Mouse (Mus musculus) spleen, embryonic (tissue): ENCODE measurements around the gene Suclg1.

Experiments
- CTCF ChIA-PET: fragments of 350-600 bp; sonication (Branson Sonifier 250); formaldehyde crosslinking; loops from one replicate; lab custom pipeline; 2022; lab: Charles Lee

Suclg1 gene

DNA sequence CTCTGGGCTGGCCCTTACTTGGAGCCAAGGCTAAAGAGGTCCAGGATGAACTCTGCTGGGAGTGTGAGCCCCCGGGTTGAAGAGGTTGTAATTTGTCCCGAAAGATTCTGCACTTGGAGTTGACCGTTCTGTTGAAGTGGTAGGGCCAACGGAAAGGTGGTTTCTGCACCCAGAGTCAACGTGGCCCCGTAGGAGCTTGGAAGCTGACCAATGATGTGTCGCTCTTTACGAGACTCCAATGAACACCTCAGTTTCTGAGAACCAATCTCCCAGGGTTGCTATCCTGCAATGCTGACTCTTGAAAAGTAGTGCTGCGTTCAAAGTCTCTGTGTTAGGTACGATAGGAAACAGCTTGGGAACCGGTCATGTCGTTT is 854 bp downstream of the Suclg1 start:
- CTCF ChIA-PET: interaction anchor here (0.7 kb wide), 1 partner anchor 1284 kb away, joined by 10 read pairs; no protein-coding TSS in a partner anchor

DNA sequence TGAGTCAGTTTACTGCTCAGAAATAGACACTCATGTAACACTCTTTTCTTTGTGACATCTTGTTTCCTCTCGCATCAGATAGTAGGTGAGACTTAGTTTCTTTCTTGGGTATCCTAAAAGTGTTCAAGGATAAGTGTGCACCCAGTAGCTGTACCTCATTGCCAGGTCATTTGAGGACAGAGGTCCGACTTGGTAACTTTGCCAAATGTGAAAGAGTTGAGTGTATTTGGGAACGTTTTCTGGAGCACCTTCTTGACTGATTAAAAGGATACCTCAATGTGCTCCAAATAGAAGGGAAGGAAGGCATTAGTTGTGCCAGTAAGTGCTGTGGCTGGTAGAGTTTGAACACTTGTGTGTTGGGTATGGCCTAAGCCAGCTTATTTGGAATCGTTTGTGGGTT is 1.7 kb downstream of the Suclg1 start:
- CTCF ChIA-PET: no interaction called here

DNA sequence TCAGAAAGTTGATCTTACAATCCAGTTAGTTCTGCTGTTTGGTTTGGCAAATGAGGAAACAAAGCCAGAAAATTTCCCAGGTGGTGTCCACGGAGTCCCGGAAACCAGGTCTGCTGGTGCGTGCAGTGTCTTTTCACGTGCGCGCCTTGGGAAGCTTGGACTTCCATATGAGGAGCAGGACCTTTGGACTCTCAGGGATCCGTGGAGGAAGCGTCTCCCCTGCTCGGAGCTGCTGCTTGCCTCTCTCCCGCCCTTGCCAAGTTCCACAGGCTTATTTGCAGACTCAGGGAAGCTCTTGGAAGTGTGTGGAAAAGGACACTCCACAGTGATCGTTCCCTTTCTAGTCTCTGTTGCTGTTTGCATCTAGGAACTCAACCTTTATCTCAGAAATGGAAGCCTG is 3.2 kb downstream of the Suclg1 start:
- CTCF ChIA-PET: interaction anchor here (0.7 kb wide), 1 partner anchor 208 kb away, joined by 3 read pairs; no protein-coding TSS in a partner anchor

GRCm38 (mm10) chr6:73252396-73252795 is 4.2 kb downstream of the Suclg1 start:
- CTCF ChIA-PET: no interaction called here

- CTCF ChIA-PET: no interaction called here
Observed at GRCm38 (mm10) chr6:73253006-73253405, 4.8 kb downstream of the Suclg1 start.

GRCm38 (mm10) chr6:73253584-73253983 is 5.4 kb downstream of the Suclg1 start:
- CTCF ChIA-PET: no interaction called here

DNA sequence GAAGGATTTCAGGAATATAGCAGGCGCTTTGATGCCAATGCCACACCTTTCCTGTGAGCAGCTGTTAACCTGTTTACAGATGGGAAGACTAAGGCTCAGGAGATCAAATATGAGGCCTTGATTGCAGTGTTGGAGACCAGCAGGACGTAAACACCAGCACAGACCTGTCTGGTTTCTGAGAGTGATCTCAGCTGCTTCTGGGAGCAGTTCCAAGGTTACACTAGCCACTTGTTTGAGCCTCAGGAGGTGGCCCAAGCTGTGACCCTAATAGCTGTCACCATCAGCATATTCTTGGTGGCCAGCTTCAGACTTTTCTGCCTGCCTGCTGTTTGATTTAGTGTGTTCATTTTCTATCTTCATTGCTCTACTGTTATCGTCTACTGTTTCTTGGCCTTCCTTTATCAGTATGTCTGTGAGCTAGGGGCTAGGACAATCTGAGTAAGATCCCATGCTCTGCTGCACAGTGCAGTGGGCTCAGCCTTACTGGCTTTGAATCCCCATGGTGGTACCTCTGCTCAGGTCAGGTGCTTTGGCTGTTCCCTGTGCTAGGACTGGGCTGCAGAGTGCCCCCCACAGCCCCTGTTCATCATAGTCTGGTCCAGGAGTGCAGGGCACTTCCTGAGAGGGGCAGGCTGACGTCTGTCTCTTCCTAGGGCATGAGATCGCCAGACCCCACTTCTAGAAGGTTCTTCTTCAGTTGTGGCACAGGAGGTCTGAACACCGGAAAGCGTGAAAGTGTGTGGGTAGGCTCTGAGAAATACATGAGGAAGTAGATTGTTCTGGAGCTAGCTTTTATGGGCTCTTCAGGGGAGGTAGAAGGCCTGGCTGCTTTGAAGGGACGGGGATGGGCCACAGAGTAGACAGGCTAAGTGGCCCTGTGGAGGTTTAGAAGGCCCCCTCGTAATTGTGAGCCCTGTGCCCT is 6.4 kb downstream of the Suclg1 start:
- CTCF ChIA-PET: interaction anchor here (1.0 kb wide), 1 partner anchor 16 kb away, joined by 3 read pairs; no protein-coding TSS in a partner anchor

DNA sequence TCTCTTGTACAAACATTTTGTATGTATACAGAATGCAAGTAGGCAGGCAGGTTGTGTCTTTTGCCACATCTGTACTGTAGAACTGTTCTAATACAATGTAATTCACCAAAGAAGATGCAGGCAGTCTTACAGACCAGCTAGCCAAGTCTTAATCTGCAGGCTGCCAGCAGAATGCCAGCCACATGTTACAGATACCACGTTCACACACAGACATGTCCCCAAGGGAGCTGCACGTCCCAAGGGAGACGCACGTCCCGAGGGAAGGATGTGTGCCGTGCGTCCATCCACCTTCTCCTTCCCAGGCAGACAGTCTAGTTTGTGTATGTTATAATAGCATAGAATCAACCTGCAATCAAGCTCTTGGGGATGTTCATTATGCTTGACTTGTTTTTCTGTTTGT is 8.9 kb downstream of the Suclg1 start:
- CTCF ChIA-PET: no interaction called here

- CTCF ChIA-PET: no interaction called here
Observed at GRCm38 (mm10) chr6:73260110-73260509, 11.9 kb downstream of the Suclg1 start.

- CTCF ChIA-PET: interaction anchor here (0.7 kb wide), 1 partner anchor 17 kb away, joined by 3 read pairs; no protein-coding TSS in a partner anchor
Observed at GRCm38 (mm10) chr6:73264801-73265200, 16.6 kb downstream of the Suclg1 start.

GRCm38 (mm10) chr6:73267738-73268311 is 19.6 kb downstream of the Suclg1 start:
- CTCF ChIA-PET: no interaction called here

- CTCF ChIA-PET: no interaction called here
Observed at GRCm38 (mm10) chr6:73269374-73269773, 21.2 kb downstream of the Suclg1 start.

- CTCF ChIA-PET: interaction anchor here (1.0 kb wide), 1 partner anchor 16 kb away, joined by 3 read pairs; no protein-coding TSS in a partner anchor
Observed at GRCm38 (mm10) chr6:73271546-73272091, 23.4 kb downstream of the Suclg1 start.

DNA sequence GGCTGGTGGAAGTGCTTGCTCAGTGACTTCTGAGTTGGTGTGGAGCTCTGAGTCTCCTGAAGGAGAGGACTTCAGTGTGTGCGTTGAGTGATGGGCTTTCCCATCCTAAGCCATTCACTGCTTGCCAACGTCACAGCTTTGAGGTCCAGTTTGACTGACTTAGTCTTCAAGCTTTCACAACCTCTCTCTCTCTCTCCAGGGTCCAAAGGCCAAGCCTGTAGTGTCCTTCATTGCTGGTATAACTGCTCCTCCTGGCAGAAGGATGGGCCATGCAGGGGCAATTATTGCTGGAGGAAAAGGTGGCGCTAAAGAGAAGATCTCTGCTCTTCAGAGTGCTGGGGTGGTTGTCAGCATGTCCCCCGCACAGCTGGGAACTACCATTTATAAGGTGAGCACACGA is 26.8 kb downstream of the Suclg1 start:
- CTCF ChIA-PET: no interaction called here

GRCm38 (mm10) chr6:73279681-73280080 is 31.5 kb downstream of the Suclg1 start:
- CTCF ChIA-PET: interaction anchor here (0.6 kb wide), 1 partner anchor 92 kb away, joined by 4 read pairs; no protein-coding TSS in a partner anchor

DNA sequence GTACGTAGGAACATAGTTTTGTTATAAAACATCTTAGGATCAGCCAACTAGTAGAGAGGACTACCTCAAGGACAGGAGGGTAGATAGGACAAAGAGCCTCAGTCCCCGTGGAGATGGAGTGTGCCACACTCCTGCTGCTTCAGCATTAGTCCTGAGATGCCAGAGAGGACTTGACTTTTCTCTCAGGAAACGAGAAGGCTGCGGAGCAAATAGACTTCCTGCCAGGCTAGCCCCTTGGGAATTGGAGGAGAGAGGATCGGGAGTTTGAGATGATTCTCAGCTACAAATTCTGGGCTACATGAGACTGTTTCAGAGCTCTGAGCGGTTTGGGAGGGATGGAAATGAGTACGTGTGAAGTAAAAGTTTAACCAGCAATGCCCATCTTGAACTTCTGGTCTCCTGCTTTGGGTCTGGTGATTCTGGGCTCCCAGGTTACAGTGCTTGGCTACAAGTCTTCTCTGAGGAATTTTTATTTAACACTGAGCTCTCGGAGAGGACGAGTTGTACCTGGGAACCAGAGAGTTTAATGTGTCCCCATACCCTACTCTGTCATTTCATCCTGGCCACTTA is 32.4 kb downstream of the Suclg1 start:
- CTCF ChIA-PET: no interaction called here

DNA sequence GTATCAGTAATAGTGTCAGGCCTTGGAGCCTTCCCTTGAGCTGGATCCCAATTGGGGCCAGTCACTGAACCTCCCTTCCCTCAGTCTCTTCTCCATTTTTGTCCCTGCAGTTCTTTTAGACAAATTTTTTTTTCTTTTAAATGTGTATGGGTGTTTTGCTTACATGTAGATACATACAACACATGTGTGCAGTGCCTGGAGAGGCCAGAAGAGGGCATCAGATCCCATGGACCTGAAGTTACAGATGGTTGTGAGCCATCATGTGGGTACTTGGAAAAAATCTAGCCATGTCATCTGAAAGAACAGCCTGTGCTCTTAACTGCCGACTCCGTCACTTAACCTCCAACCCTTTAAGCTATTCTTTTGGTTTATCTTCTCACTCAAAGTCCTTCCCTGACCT is 38.1 kb downstream of the Suclg1 start:
- CTCF ChIA-PET: no interaction called here

- CTCF ChIA-PET: no interaction called here
Observed at GRCm38 (mm10) chr6:73306837-73307236, 58.7 kb downstream of the Suclg1 start.

DNA sequence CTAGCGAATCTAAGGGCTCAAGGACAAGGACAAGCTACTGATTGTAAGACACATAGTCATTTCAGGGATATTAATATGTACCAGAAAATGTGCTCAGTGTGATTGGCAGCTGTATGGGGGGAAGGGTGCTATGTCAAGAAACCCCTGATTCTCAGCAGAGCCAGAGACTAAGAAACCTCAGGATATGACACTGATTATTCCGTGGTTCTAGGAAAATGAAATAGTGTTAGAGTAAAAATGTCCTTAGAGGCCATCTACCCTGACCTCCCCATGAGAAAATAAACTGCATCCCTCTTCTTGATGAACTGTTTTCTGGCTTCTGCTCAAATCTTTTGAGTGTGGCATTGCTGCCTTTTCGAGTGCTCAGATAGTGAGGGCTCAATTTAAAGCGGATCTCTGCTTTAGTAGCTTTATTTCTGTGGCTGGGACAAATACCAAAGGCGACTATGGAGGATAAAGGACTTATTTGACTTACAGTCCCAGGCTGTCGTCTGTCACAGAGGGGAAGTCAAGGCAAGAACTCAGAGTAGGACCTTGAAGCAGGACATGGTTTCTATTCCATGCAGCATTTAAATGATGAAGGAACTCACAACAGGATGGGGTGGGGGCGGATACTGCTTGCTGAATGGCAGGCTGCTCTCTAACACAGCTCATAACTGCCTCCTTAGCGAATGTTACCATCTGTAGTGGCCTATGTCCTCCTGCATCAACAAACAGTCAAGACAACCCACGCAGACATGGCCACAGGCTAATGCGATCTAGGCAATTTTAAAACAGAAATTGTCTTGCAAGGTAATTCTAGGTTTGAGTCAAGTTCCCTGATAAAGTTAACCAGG is 60.7 kb downstream of the Suclg1 start:
- CTCF ChIA-PET: no interaction called here

- CTCF ChIA-PET: no interaction called here
Observed at GRCm38 (mm10) chr6:73311335-73311734, 63.2 kb downstream of the Suclg1 start.

DNA sequence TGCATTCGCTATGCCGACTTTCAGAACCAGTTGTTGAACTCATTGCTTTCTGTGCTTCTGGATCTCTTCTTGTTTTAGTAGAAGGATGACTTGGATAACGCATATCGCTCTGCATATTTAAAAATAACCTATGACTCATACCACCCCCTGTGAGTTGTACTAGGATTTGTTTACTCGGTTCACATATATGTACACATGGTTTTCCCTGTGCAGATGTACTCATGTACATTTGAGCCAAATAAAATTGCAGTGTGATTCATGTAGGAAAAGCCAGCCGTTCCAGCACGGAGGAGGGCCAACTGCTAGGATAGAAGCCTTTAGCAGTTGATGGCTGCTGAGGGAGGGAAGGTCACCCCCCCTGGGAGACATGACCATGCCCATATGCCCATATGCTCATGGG is 63.6 kb downstream of the Suclg1 start:
- CTCF ChIA-PET: no interaction called here
